Comparison of ENCODE assay signal across 8 mouse cellular contexts in the genomic region with DNA sequence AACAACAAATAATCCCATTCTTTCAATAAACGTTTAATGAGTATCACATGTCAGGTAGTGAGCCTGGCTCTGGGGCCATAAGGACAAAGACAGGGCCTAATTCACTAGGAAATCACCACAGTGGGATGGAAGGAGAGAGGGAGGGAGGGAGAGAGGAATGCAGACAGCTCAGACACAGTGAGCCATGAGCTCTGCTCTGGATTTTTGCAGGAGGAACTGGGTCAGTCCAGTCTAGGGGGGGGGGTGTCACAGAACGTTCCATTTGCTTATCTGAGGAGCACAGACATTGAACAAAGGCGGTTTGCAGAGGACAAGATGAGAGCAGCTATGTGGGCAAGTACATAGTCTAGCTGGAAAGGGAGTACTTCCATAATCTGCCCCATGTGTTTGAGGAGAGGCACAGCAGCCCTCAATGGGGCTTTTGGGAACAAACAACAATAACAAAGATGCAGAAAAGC. TPM values are rescaled to one million over a fixed set of nuclear protein-coding genes. Genes with fewer than 3 reads are reported as not detected.
A peak's percentile ranks its signal among the peaks of the same experiment; 100 is the strongest.
DNase-seq lines count a peak whose midpoint lies in the region; ATAC-seq and TF ChIP-seq lines count a peak whose summit lies in the region.

No protein-coding gene starts in this region.

- no peak for TF ChIP-seq CTCF in lung, embryonic 14.5 days (IDR thresholded peaks at IDR 0.05; ENCODE audit: low read depth)
- TF ChIP-seq CTCF in lung, adult 2 months (IDR thresholded peaks at IDR 0.05; ENCODE audit: insufficient read depth, low read length): no peak
- peak; percentile 27; the same call in 1 of the 2 replicates for TF ChIP-seq CTCF in hindbrain, postnatal 0 days (IDR thresholded peaks at IDR 0.05; ENCODE audit: low read depth)
- TF ChIP-seq CTCF in thymus, adult 2 months (IDR thresholded peaks at IDR 0.05; ENCODE audit: borderline replicate concordance, control insufficient read depth, extremely low read depth, insufficient read depth, low read length, poor library complexity): no peak

- H3K27me3 ChIP-seq in lung, embryonic 14.5 days (ENCODE audit: insufficient read depth, low read length): no peaks in the 10 kb centered on the region
- H3K27me3 ChIP-seq in embryonic facial prominence, embryonic 12.5 days: no peaks in the 10 kb centered on the region
- no peaks in the 10 kb centered on the region for H3K27me3 ChIP-seq in hindbrain, postnatal 0 days (ENCODE audit: insufficient read depth, low read length)
- H3K27me3 ChIP-seq in neural tube, embryonic 11.5 days (ENCODE audit: control insufficient read depth, insufficient read depth, low read length): no peaks in the 10 kb centered on the region
- no peaks in the 10 kb centered on the region for H3K27me3 ChIP-seq in thymus, adult 2 months (ENCODE audit: control insufficient read depth, insufficient read depth, low read length)

- WGBS in lung, embryonic 14.5 days: 20% methylated on average over 3 of the region's 3 CpGs
- WGBS in lung, adult 2 months: 33% methylated on average over 3 of the region's 3 CpGs
- 16% methylated on average over 3 of the region's 3 CpGs for WGBS in embryonic facial prominence, embryonic 12.5 days
- 26% methylated on average over 3 of the region's 3 CpGs for WGBS in hindbrain, postnatal 0 days
- WGBS in neural tube, embryonic 11.5 days: 35% methylated on average over 3 of the region's 3 CpGs
- WGBS in thymus, adult 2 months: 78% methylated on average over 3 of the region's 3 CpGs

- H3K4me3 ChIP-seq in lung, embryonic 14.5 days (ENCODE audit: low read depth, low read length): no peak overlapping the region
- H3K4me3 ChIP-seq in lung, adult 2 months (replicated peaks; ENCODE audit: extremely low read depth, low read depth, low read length): no peak overlapping the region
- H3K4me3 ChIP-seq in embryonic facial prominence, embryonic 12.5 days: no peak overlapping the region
- no peak overlapping the region for H3K4me3 ChIP-seq in hindbrain, postnatal 0 days (ENCODE audit: low read length)
- no peak overlapping the region for H3K4me3 ChIP-seq in neural tube, embryonic 11.5 days (ENCODE audit: low read depth, low read length)
- H3K4me3 ChIP-seq in thymus, adult 2 months (ENCODE audit: control insufficient read depth, insufficient read depth, low read length): no peak overlapping the region

- H3K9me3 ChIP-seq in lung, embryonic 14.5 days (ENCODE audit: low read depth, low read length): no peaks in the 10 kb centered on the region
- no peaks in the 10 kb centered on the region for H3K9me3 ChIP-seq in embryonic facial prominence, embryonic 12.5 days
- H3K9me3 ChIP-seq in hindbrain, postnatal 0 days (ENCODE audit: low read length): no peaks in the 10 kb centered on the region
- H3K9me3 ChIP-seq in neural tube, embryonic 11.5 days (ENCODE audit: control insufficient read depth, low read length): no peaks in the 10 kb centered on the region

- H3K27ac ChIP-seq in lung, embryonic 14.5 days (ENCODE audit: low read depth): 0 out of 2 replicates have a peak overlapping the region, but pooled peaks have one; percentile 15
- peak overlapping the region; percentile 61 for H3K27ac ChIP-seq in embryonic facial prominence, embryonic 12.5 days
- peak overlapping the region; percentile 49; the same call in 1 of the 2 replicates for H3K27ac ChIP-seq in hindbrain, postnatal 0 days
- 0 out of 2 replicates have a peak overlapping the region, but pooled peaks have one; percentile 50 for H3K27ac ChIP-seq in neural tube, embryonic 11.5 days (ENCODE audit: low read depth, low read length)
- no peak overlapping the region for H3K27ac ChIP-seq in thymus, adult 2 months (ENCODE audit: control insufficient read depth, insufficient read depth, low read length)

- H3K4me1 ChIP-seq in lung, embryonic 14.5 days (ENCODE audit: insufficient read depth): no peaks in the 10 kb centered on the region
- H3K4me1 ChIP-seq in lung, adult 2 months (ENCODE audit: control insufficient read depth, insufficient read depth, low read length): no peaks in the 10 kb centered on the region
- H3K4me1 ChIP-seq in embryonic facial prominence, embryonic 12.5 days: peaks cover 4% of the 10 kb centered on the region; the same call in 1 of the 2 replicates
- H3K4me1 ChIP-seq in hindbrain, postnatal 0 days (ENCODE audit: insufficient read depth, low read length): no peaks in the 10 kb centered on the region
- peaks cover 6% of the 10 kb centered on the region; the same call in 1 of the 2 replicates for H3K4me1 ChIP-seq in neural tube, embryonic 11.5 days (ENCODE audit: control insufficient read depth, insufficient read depth, low read length)
- peaks cover 5% of the 10 kb centered on the region; the same call in 1 of the 2 replicates for H3K4me1 ChIP-seq in thymus, adult 2 months (replicated peaks; ENCODE audit: control insufficient read depth, insufficient read depth, low read length)

- no peak overlapping the region for H3K4me2 ChIP-seq in lung, embryonic 14.5 days
- H3K4me2 ChIP-seq in embryonic facial prominence, embryonic 12.5 days (replicated peaks): no peak overlapping the region
- no peak overlapping the region for H3K4me2 ChIP-seq in hindbrain, postnatal 0 days (ENCODE audit: low read depth, low read length)
- no peak overlapping the region for H3K4me2 ChIP-seq in neural tube, embryonic 11.5 days (ENCODE audit: low read depth)

- no peak for TF ChIP-seq POLR2A in lung, adult 2 months (IDR thresholded peaks at IDR 0.05; ENCODE audit: borderline replicate concordance, extremely low read depth, low read depth, low read length)
- TF ChIP-seq POLR2A in thymus, adult 2 months (IDR thresholded peaks at IDR 0.05; ENCODE audit: control insufficient read depth, extremely low read depth, insufficient read depth, low read length, poor library complexity): no peak

- no peaks in the 10 kb centered on the region for H3K36me3 ChIP-seq in lung, embryonic 14.5 days (ENCODE audit: insufficient read depth)
- H3K36me3 ChIP-seq in embryonic facial prominence, embryonic 12.5 days: no peaks in the 10 kb centered on the region
- no peaks in the 10 kb centered on the region for H3K36me3 ChIP-seq in hindbrain, postnatal 0 days (ENCODE audit: insufficient read depth, low read length)
- no peaks in the 10 kb centered on the region for H3K36me3 ChIP-seq in neural tube, embryonic 11.5 days (ENCODE audit: control insufficient read depth, insufficient read depth, low read length)
- no peaks in the 10 kb centered on the region for H3K36me3 ChIP-seq in thymus, adult 2 months (ENCODE audit: control insufficient read depth, insufficient read depth, low read length)

- no peak overlapping the region for H3K9ac ChIP-seq in lung, embryonic 14.5 days
- H3K9ac ChIP-seq in embryonic facial prominence, embryonic 12.5 days: no peak overlapping the region
- no peak overlapping the region for H3K9ac ChIP-seq in hindbrain, postnatal 0 days (replicated peaks; ENCODE audit: low read length)
- H3K9ac ChIP-seq in neural tube, embryonic 11.5 days (ENCODE audit: low read length): no peak overlapping the region

- ATAC-seq in lung, embryonic 14.5 days (ENCODE audit: insufficient read depth): 0 out of 2 replicates have a peak, but pooled peaks have one; percentile 24
- 0 out of 2 replicates have a peak, but pooled peaks have one; percentile 22 for ATAC-seq in embryonic facial prominence, embryonic 12.5 days (ENCODE audit: insufficient number of reproducible peaks, insufficient read depth, low FRiP score, low TSS enrichment)
- ATAC-seq in hindbrain, postnatal 0 days: peak; percentile 80
- ATAC-seq in neural tube, embryonic 11.5 days (ENCODE audit: insufficient read depth, low FRiP score, low TSS enrichment): peak; percentile 50

- peak; percentile 7 for DNase-seq in lung, embryonic 14.5 days
- DNase-seq in lung, adult 2 months: no peak
- DNase-seq in hindbrain, postnatal 0 days (ENCODE audit: low spot score): peak; percentile 38
- peak; percentile 55 for DNase-seq in neural tube, embryonic 11.5 days (ENCODE audit: low spot score)
- DNase-seq in thymus, adult 2 months: no peak
- no peak for DNase-seq in urinary bladder, postnatal 14 days (ENCODE audit: low spot score)
- DNase-seq in left cerebral cortex, adult 18-20 months (ENCODE audit: low spot score in 2 of 2): no peak

RNA-seq across cellular contexts. Expression of a gene that starts 24.7 kb away (rescaled TPM):
- 47.0 and 48.3 TPM in 2 replicates for polyA plus RNA-seq in lung, embryonic 14.5 days (2014; fragmentation: Nextera tagmentation; extraction: Ambion mirVana)
- polyA plus RNA-seq in lung, adult 2 months (2012; rRNA removed): 28.4 and 33.3 TPM in 2 replicates
- 62.9 and 70.5 TPM in 2 replicates for polyA plus RNA-seq in embryonic facial prominence, embryonic 12.5 days (2016; fragmentation: Nextera tagmentation; extraction: Ambion mirVana)
- total RNA-seq in hindbrain, postnatal 0 days (2014; rRNA removed): 17.0 and 21.0 TPM in 2 replicates
- 58.4 and 59.0 TPM in 2 replicates for polyA plus RNA-seq in hindbrain, postnatal 0 days (2015; fragmentation: Nextera tagmentation; extraction: Ambion mirVana)
- polyA plus RNA-seq in neural tube, embryonic 11.5 days (2014; fragmentation: Nextera tagmentation; extraction: Ambion mirVana): 42.2 and 47.2 TPM in 2 replicates
- 34.3 and 44.7 TPM in 2 replicates for polyA plus RNA-seq in thymus, adult 2 months (2012; rRNA removed)
- 10 to 100 TPM; 24.8 to 26.0 TPM for total RNA-seq in left cerebral cortex, adult 18-20 months (2021)

Comparison
In these comparisons a context has a peak if more than half of its experiments do, and no peak if none do; other contexts are left out.
1. DNase-seq: peak in lung, embryonic 14.5 days (single experiment), hindbrain, postnatal 0 days (single experiment) and neural tube, embryonic 11.5 days (single experiment); none in lung, adult 2 months (single experiment), thymus, adult 2 months (single experiment), urinary bladder, postnatal 14 days (single experiment) and left cerebral cortex, adult 18-20 months (0 of 2).
2. ATAC-seq: peak in every context shown above with its lines; median percentile 80 in hindbrain, postnatal 0 days; 50 in neural tube, embryonic 11.5 days; 24 in lung, embryonic 14.5 days; 22 in embryonic facial prominence, embryonic 12.5 days.